Mouse (Mus musculus): ENCODE measurements around the gene Lamp1. TPM values are rescaled to one million over a fixed set of nuclear protein-coding genes. Genes with fewer than 3 reads are reported as not detected.

Lamp1 gene
- total RNA-seq, 4 experiments from 2014 or later = 296 to 343 (median 307) TPM

DNA sequence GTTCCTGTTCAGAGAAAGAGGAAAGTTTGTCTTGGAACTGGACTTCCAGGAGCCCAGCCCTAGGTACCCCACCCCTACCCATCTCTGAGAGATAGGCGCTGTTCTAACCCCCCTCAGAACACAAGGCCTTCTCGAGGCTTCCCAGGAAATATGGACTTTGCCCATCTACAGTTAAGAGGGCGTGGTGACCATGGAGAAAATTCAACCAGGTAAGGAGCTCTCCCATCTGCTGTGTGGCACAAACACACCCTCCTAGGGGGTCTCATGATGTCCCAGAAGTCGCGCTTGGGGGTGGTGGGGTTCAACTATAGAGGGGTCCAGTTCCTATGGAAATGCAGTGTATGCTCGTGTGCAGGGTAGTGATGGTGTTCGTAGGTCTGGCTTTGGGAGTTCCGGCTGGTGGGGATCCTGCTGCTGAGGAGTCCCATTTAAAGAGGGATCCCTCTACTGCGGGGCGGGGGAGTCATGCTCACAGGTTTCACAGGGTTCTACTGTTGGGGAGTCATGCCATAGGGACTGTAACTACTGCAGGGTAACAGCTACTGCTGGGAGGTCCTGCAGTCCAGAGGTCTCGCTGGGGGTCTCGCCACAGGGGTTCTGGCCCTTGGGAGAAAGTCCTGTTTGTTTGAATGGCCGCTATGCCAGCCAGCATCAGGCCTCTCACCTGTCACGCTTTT is 40.6 kb downstream of the Lamp1 start:
- DNase-seq (ENCODE audit: low spot score in 2 of 2) = no peak

DNA sequence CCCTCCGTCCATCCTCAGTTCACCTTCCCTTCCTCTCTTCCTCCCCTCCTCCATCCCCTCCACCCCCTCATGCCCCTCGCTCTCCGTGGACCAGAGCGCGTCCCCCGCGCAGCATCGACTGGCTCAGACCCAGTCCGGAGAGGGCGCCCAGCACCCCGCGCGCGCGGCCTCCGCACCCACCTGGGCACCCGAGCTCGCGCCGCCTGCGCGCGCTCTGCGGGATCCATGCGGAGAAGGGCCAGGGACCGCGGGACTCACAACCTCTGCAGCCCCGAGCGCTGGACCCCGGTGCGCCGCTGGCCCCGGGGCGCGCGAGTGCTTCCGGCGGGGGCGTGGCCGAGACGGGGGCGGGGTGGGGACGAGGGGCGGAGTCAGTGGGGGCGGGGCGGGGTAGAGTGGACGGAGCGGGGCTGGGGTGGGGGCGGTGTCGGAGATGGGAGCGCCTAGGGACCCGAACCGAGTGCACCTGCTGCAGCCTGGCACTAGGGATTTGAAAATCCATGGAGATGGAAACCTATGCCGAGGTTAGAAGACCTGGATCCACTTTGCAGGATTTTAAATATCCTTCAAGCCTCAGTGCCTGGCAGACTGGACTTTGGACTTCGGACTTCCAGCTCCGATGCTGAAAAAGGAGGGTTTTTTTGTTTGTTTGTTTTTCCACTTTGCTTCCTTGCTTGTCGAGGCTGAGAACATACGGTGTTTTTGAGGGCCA is 41.5 kb downstream of the Lamp1 start, which contains the start of gene Grtp1:
Gene Grtp1 (minus strand): TSS at position 320 of the 712 bp plus-strand sequence.
- no peak for DNase-seq (ENCODE audit: low spot score in 2 of 2)

DNA sequence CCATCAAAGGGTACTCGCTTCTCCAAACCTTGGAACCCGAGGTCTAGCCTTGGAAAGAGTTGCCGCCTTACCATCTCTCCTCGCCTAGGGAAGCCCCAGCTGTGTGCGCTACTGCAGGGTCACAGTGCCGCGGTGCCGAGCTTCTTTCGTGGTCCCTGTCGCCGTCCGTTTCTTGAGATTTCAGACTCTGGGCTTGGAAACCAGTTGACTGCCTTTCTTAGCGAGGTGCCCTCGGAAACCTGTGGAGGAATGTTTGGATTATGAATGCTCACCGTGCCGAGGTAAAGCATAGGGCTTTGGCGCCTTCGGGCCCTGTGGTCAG is 42.0 kb downstream of the Lamp1 start:
- DNase-seq (ENCODE audit: low spot score in 2 of 2) = no peak

DNA sequence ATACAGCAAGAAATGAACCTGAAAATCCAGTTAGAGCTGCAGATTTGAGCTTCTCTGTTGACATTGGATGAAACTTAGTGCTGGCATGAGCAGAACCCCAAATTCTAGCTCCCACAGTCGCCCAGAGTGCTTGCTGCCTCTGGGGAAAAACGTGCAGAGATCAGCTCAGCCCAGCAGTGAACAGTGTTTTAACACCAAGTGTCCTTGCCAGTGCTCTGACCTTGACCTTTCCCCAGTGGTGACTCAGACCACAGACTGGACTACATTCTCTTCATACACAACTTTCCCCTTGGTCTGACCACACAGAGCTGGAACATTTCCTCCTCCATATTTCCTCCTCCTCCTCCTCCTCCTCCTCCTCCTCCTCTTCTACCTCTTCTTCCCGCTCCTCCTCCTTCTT is 43.1 kb downstream of the Lamp1 start:
- no peak for DNase-seq (ENCODE audit: low spot score in 2 of 2)

DNA sequence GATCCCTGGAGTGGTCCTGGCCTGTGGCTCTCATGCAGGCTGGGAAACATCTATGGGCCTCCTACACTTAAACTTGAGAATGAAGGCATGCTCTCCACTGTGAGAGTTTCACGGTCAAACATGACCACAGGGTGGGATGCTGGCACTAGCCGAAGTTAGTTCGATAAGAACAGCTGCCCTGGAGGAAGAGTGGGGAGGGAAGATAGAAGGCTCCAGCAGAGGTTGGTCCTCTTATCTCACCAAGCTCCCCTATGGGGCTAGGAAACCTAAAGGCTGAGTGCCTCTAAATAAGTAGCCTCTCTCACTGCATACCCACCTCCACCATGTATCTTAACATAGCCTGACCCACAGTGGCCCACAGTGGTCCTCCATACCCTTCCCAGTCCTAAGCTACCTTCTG is 43.8 kb downstream of the Lamp1 start:
- no peak for DNase-seq (ENCODE audit: low spot score in 2 of 2)

DNA sequence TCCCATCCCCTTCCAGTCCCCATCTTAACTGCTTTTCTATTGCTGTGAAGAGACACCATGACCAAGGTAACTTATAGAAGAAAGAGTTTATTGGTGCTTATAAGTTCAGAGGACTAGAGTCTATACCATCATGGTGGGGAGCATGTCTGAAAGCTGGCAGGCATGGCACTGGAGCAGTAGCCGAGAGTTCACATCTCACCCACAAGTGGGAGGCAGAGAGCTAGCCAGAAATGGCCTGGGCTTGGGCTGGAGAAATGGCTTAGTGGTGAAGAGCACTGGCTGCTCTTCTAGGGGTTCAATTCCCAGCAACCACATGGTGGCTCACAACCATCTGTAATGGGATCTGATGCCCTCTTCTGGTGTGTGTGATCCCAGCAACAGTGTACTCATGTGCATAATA is 44.5 kb downstream of the Lamp1 start:
- DNase-seq (ENCODE audit: low spot score in 2 of 2) = no peak

DNA sequence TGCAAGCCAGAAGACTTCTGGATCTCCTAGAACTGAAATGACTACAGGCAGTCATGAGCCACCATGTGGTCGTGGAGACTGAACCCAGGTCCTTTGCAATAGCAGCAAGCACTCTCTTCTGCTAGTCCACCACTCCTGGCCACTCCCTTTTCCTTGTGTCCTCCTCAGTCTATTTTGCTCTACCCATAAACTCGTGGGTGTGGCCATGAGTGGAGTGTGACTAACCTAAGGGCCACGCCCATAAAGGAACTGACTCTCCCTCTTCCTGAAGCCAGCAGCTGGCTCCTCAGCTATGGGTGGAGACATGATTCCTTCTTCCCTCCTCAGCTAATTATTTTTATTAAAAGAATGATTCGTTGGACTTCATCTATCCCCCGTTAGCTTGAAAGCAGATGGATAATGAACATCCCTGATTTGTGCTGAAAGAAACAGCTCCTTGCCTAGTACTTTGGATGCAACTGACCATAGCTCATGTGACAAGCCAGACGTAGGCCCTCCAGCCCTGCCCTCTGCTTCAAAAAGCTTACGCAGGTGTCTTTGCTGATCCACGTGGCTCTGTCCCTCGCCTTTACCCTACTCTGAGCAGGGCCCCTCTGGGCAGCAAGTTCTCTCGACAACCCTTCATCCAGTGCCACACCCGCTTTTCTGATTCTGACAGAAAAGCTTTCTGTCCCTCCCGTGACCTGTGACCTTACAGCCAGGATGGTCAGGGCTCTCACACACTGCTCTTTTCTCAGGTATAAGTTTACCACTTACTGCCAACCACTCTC is 45.6 kb downstream of the Lamp1 start:
- DNase-seq (ENCODE audit: low spot score in 2 of 2) = no peak

DNA sequence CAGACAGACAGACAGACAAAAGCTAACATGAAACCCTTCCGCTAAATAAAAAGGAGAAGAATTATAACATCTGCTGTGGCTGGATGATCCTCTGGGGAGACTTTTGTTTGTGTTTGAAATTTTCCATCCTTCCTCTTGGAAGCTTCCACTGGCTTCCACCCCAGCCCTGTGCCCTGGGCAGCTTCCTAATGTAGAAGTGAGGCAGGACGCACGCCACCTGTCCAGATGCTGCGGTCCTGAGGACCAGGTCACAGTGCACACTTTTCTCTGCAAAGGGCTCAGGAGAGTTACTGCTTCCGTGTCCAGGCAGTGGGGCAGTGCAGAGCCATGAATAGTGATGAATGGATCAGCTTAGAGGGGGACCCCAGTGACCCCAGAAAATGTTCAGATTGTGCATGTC is 46.4 kb downstream of the Lamp1 start:
- DNase-seq (ENCODE audit: low spot score in 2 of 2) = no peak

DNA sequence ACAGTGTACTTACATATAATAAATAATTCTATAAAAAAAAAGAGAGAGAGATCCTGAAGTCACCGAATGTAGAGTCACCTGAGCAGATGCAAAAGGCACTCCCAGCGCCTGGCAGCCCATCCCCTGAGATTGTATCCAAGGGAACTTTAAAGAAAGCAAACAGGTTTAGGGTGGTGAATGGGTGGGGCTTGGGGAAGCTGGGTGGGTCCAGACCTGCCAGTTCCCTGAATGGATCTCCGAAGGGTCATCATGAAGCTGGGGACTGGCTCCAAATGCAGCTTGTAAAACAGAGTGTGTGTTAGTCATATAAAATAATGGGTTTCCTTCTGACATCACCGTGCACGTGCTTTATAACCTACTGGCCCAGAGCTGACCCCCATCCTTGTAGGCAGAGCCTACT is 47.3 kb downstream of the Lamp1 start:
- no peak for DNase-seq (ENCODE audit: low spot score in 2 of 2)

DNA sequence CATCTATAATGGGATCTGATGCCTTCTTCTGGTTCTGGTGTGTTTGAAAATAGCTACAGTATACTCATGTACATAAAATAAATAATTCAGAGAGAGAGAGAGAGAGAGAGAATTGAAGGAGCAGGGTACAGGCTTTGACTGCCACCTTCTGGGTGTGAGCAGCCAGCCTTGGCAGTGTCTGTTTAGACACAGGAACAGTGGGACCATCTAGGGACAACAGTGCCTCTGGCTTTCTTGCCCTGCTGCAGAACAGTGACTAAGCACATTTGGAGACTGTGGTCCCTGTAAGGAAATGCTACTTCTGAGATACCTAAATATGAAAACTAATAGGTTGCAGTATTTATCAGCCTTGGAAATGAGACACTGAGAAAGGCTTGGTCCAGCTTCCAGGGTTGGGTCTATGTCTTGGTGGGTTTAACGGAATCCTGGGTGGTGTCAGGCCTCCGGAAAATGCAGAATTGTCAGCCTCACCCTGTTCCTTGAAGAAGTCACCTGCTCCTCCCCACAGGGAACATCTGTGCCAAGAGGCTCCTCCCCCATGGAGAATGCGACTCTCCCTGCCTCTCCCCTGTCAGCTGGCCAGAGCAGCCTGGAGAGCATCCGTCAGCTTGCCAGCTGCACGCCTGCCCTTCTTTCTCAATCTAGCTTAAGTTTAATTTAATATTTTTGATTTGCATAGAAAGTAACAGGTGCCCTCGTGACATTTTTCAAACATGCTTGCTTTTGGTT is 49.8 kb downstream of the Lamp1 start:
- DNase-seq (ENCODE audit: low spot score in 2 of 2) = no peak

DNA sequence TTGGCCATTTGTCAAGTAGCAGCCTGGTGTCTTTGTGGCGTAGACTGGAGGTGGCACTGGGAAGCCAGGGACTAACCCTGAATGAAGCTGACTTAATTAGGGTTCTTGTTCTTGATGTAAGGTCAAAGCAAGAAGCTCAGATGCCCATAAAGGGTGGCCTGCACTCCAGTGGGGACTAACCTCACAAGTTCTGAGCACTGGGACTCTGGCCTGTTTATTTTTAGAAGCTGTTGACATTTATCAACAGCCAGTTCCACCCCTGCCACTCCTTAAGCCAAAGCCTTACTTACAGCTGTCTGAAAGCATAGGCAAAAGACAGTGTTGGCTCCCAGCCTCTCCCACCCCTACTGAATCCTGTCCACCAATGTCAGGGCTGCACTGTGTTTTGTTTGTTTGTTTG is 50.8 kb downstream of the Lamp1 start:
- no peak for DNase-seq (ENCODE audit: low spot score in 2 of 2)

DNA sequence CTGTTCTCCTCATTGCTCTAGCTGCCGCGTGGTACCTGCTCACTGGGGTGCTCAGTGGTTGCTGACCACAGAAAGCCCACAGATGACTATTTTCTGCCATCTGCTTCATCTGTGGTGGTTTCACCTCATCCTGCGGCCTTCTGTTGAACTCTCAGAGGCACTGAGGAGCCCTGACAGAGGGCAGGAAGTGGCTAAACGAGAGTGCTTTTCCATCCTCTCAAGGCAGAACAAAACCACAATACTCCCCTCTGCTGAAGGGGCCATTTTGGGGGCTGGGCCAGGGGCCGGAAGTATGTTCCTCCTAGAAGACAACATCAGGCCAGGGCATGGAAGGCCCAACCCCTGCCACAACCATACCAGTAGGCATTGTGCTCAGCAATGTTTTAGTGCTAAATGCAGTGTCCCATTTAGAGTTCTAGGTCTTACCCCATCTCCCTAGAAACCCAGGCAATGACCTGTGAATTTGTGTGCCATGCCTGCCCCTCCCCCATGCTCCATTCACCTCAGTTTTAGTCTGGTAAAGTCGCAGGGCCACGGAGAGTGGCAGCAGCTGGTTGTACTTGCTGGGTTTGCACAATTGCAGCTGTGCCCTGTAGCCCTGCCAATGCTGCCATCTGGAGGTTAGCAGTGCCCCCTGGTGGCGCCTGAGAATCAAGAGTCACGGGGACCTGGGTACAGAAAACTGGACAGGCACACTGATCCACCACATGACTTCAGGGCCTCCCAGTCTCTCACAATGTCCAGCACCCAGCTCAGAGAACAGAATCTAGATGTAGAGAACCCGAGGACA is 54.7 kb downstream of the Lamp1 start:
- DNase-seq (ENCODE audit: low spot score in 2 of 2) = peak; percentile 75

DNA sequence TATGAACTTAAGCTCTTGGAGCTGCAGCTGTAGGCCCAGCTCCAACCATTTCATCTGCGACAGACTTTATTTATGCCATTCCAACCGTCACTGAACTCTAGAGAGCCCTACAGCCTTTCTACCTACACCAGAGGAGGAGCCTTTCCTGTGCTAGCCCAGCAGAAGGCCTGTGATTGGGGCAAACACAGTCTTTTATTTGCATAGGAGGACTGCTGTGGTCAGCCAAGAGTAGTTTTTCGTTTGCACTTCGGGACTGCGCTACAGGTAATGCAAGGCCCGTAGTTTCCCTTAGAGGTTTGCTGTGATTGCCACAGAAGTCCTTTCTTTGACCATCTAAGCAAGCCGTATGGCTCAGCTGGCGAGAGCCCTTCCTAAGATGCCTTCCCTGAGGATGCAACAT is 57.4 kb downstream of the Lamp1 start:
- DNase-seq (ENCODE audit: low spot score in 2 of 2) = no peak

DNA sequence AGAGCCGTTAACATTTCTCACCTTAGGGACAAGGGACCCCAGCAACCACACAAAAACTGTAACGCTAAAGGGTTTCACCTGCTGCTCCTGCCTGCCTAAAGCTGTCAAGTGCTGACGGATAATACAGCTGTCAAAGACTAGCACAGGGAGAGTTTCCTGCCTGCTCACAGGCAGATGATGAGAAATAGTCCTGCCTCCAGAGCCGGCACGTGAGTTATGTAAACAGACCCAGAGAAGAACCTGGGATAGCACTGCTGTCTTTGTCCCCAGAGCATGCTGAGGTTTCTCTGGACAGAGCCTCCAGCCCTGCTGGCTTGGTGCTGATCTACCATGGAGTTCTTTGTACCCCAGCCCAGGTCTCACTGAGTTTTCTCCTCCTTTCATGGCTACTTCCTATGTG is 58.1 kb downstream of the Lamp1 start:
- DNase-seq (ENCODE audit: low spot score in 2 of 2) = no peak

DNA sequence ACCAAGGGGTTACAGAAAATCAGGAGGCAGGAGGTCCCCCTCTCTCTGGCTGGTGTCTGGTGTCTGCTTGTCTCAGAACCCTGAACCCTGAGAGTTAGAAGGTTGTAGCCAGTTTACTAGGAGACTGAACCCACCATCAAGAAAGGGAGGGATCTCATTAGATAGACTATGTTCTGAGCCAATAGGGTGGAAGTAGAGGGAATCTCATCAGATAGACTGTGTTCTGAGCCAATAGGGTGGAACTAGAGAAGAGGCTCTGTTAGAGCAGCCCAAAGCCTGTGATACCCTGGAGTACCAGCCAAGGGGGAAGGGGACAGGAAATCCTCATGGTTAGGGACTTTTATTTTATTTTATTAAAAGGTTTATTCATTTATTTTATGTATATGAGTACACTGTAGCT is 59.0 kb downstream of the Lamp1 start:
- DNase-seq (ENCODE audit: low spot score in 2 of 2) = no peak

DNA sequence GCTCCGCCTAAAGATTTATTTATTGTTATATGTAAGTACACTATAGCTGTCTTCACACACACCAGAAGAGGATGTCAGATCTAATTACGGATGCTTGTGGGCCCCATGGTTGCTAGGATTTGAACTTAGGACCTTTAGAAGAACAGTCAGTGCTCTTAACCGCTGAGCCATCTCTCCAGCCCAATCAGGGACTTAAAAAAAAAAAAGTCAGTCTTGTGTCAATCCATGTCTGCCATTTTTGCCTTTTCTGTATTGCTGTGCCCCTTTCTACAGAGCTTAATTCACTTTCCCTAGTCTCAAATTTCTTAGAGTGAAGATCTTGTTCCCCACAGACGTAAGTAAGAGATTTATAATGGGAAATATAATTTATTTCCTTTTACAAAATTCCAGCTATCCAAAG is 59.5 kb downstream of the Lamp1 start:
- DNase-seq (ENCODE audit: low spot score in 2 of 2) = no peak

DNA sequence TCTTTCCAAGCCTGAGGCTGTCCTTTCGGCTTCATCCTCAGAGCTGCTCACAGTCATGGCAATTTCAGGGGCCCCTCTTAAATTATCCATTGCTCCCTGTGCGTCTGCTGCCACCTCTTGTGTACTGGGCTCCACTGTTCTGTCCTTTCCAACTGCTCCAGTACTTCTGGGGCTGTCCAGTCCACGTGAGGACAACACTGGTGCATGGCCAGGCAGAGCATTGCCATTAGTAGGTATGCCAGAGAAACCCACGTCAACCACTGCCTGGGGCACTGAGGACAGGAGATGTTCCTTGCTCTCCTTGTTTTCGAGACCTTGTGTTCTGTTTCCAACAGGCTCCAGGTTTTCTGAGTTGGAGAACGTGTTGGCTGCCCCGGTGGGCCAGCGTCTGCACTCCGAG is 65.5 kb downstream of the Lamp1 start:
- DNase-seq (ENCODE audit: low spot score in 2 of 2) = no peak

Measured in left cerebral cortex, adult 8-10 months (tissue).